Mouse (Mus musculus) gastrocnemius, postnatal 4 days (tissue): Measurements from ENCODE around the gene Tent5c. TPM values are rescaled to one million over a fixed set of nuclear protein-coding genes. Genes with fewer than 3 reads are reported as not detected.
A peak's percentile ranks its signal among the peaks of the same experiment; 100 is the strongest.
"Not testable (repeated sequence)": the region's sequence is repeated elsewhere in the genome, so short reads cannot be mapped to it uniquely, and the experiment has no call there.

Experiments
- DNase-seq, 2 experiments: peaks; one replicate each; pipeline ENCODE4 v3.0.0; 2021 to 2022; ENCODE audit warnings: low spot score in 2 of 2, mixed read lengths in 2 of 2
- total RNA-seq, 2 experiments: library from RNA; stranded (reverse); gene quantifications; 2 replicates each; pipeline ENCODE4 v1.2.3; 2021

Tent5c gene
- total RNA-seq, 2 experiments from 2014 or later: 4.0 to 6.5 TPM

GRCm38 (mm10) chr3:100442499-100442898 is 46.6 kb downstream of the Tent5c start:
- no peak for DNase-seq

- no peak for DNase-seq
Measured at GRCm38 (mm10) chr3:100440754-100441153, 48.4 kb downstream of the Tent5c start.

- no peak for DNase-seq
Measured at GRCm38 (mm10) chr3:100440009-100440408, 49.1 kb downstream of the Tent5c start.

GRCm38 (mm10) chr3:100439088-100439487 is 50.0 kb downstream of the Tent5c start:
- DNase-seq: no peak

- no peak for DNase-seq
Measured at GRCm38 (mm10) chr3:100438461-100439002, 50.6 kb downstream of the Tent5c start.

- no peak for DNase-seq
Measured at GRCm38 (mm10) chr3:100436756-100437155, 52.4 kb downstream of the Tent5c start.

- DNase-seq: no peak
Measured at GRCm38 (mm10) chr3:100431705-100432104, 57.4 kb downstream of the Tent5c start.

GRCm38 (mm10) chr3:100430731-100431130 is 58.4 kb downstream of the Tent5c start:
- DNase-seq: no peak

- DNase-seq: no peak
Measured at GRCm38 (mm10) chr3:100430101-100430500, 59.0 kb downstream of the Tent5c start.

GRCm38 (mm10) chr3:100429667-100430066 is 59.5 kb downstream of the Tent5c start:
- no peak for DNase-seq

- no peak for DNase-seq
Measured at GRCm38 (mm10) chr3:100427548-100427947, 61.6 kb downstream of the Tent5c start.

- peak; percentile 21 to 46 for DNase-seq
Measured at GRCm38 (mm10) chr3:100422392-100423167, 66.5 kb downstream of the Tent5c start.

- no peak for DNase-seq
Measured at GRCm38 (mm10) chr3:100421354-100421753, 67.8 kb downstream of the Tent5c start.

- no peak for DNase-seq
Measured at GRCm38 (mm10) chr3:100420691-100421056, 68.5 kb downstream of the Tent5c start.

GRCm38 (mm10) chr3:100419962-100420690 is 69.0 kb downstream of the Tent5c start:
- DNase-seq: no peak

- DNase-seq: no peak
Measured at GRCm38 (mm10) chr3:100418387-100418786, 70.7 kb downstream of the Tent5c start.

- DNase-seq: no peak
Measured at GRCm38 (mm10) chr3:100417772-100418311, 71.3 kb downstream of the Tent5c start.

GRCm38 (mm10) chr3:100415671-100416070 is 73.5 kb downstream of the Tent5c start:
- no peak for DNase-seq

GRCm38 (mm10) chr3:100413586-100413985 is 75.5 kb downstream of the Tent5c start:
- DNase-seq: not testable (repeated sequence)

- no peak for DNase-seq
Measured at GRCm38 (mm10) chr3:100411945-100412344, 77.2 kb downstream of the Tent5c start.

- no peak for DNase-seq
Measured at GRCm38 (mm10) chr3:100409280-100409679, 79.8 kb downstream of the Tent5c start.
